Mouse (Mus musculus) CD4-positive helper T cell, adult 2 months (primary cell): ENCODE data around the gene Dcst1.
A peak's percentile ranks its signal among the peaks of the same experiment; 100 is the strongest.

ENCODE experiments used
- DNase-seq: peaks from one replicate; pipeline ENCODE4 v3.0.0-alpha.2; 2012; ENCODE audit warnings: low read depth, missing footprints, low spot score

The Dcst1 gene

DNA sequence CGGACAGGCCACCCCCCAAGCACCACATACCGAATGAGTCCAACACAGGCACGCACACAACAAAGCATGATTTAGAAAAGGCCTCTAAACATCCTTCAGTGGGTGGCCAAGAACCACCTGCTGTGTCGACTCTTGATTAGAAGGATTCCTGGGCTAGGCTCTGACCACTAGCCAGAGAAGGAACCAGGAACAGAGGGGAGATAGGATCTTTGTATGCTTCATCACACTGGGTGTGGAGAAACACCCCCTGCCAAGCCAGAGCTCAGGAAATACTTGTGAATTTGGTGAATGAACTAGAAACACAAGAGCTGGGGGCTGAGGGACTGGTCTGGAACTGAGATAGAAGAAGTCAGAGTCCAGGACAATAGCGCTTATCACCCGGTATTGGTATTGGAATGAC lies 28.5 kb downstream of the Dcst1 start:
- no peak for DNase-seq

DNA sequence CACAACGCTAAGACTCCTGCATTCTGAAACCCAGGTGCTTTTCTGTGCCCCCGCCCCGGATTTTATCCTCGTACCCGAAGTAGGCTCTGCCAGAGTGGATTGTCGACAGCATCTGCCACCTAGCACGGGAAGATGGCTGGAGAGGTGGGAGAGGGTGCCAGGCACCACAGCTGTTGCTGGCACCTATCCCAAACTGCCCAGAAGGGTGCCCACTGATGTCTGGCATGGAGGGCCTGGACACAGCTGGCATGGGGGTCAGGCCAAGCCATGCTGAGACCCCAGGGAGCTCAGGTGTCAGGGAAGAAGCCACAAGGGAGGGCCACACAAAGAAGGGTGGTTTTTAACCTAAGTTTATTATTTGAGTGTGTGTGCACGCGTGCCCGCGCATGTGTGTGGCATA lies 32.0 kb downstream of the Dcst1 start:
- DNase-seq, result no peak

DNA sequence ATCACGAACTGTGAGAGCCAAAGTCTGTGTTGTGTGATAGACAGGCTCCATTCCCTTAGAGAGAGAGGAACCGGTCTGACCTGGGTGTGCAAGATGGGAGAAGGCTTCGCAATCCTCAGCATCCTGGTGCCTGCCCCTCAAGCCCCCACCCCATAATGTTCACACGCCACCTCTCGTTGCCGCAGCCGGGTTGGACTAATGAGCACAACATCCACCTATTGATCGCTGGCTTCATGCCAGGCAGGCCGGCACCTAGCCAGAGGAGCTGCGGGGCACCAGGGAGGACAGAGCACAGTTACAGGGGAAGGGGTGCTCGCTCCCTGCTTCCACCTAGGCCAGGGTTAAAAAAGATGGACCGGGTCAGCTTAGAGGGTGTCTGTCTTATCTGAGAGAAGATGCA lies 32.6 kb downstream of the Dcst1 start:
- no peak for DNase-seq

DNA sequence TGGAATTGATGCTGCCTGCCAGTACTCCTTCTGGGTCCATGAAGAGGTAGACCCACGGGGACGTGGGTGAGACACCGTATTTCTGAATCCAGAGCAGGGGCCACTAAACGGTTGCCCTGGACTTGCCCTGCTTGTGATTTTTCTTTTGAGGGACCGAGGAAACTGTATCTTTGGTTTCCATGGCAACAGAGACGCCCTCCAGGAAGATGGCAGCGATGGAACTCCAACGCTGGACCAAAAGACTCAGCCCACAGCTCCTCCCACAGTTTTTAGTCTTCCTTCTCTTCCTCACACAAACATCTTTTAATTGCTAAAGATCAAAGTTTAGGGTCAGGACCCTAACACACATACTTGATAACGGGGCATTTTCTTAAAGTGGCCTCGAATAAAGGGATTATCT lies 33.0 kb downstream of the Dcst1 start:
- DNase-seq, result no peak

DNA sequence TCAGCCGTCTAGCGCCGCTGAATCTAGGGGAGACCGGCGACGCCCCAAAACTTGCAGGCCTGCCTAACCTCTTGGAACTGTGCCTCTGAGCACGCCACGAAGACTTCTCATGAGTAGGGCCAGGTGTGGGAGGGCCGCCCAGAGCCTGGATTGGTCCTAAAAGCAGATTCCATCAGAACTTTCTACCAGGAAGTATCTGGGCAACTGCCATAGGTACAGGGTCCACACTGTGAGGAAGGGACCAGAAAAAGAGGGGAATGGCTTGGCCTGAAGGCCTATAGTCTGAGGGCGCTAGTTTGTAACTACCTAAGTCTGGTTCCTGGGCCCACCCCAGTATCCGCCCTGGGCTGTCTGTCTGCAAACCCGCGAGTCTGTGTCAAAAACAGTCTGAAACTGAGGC lies 33.5 kb downstream of the Dcst1 start:
- DNase-seq, result no peak

DNA sequence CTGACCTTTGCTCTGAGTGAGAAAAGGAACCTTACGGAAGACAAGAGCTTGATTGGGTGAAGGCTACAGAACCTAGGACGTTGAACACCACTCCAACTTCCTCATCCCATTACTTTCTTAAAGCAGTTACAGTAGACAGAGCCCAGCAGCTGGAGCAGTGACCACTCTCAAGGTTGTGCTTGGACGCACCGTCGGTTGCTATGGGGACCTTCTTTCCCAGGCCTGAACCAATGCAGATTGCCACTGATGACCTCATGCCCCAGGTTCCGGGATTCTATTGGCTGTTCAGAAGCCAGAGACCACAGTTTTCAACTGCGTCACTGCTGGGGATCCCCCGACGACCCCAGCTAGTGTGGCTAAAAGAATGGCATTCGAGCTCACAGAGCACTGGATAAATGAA lies 34.1 kb downstream of the Dcst1 start:
- DNase-seq, result no peak

DNA sequence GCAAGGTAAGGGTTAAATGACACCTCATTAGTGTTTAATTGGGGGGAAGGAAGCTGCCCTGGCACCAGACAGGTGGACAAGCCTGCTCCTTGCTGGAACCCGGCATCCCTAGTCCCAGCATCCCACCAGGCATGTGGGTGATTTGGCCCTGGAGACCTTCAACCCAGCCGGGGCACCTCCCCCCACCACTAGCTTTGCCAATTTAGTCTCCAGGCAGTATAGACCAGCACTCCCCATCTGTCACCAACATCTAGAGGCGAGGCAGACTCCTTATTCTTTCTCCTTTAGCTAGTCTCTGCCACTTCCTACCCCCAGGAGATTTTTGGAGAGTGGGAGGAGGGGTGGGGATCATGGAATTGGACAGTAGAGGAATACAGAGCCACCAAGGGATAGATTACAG lies 34.7 kb downstream of the Dcst1 start:
- no peak for DNase-seq

DNA sequence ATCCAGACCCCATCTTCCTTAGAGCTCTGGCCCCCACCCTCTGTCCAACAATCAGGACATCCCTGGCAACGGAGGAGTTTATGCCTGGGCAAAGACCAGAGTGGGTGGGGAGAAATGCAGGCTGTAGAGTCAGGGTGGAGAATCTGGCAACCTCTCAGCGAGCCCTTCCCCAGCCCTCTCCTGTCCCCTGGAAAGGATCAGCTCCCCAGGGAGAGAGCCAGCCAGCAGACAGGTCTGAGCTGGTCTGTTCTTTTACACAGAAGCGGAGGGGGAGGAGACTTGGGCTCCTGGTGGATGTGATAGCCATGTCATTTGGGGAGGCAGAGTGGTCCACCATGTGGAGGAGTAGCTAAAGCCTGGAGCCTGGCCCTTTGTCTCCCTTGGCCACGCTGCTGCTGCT lies 36.4 kb downstream of the Dcst1 start:
- DNase-seq, result no peak

DNA sequence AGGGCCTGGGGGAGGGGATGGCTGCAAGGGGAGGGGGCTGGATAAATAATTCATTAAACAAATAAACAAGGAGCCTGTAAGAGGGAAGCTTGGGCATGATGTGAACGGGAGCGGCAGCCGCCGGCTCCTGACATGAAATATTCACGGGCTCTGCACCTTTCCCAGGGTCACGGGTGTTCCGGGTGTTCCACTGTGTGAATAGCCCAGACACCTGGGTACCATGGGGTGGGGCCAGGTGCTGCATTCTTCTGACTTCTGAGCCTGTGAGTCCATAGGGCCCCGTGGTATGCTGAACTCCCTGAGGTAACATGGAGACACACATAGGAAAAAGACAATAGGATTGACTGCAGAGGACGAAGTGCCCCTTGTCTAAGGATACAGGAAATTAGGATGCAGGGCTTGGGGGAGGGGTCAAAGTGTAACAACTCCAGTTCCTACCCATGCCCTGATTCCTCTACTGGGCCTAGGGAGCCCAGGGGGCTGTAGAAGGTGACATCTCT lies 37.6 kb downstream of the Dcst1 start:
- DNase-seq, result no peak

DNA sequence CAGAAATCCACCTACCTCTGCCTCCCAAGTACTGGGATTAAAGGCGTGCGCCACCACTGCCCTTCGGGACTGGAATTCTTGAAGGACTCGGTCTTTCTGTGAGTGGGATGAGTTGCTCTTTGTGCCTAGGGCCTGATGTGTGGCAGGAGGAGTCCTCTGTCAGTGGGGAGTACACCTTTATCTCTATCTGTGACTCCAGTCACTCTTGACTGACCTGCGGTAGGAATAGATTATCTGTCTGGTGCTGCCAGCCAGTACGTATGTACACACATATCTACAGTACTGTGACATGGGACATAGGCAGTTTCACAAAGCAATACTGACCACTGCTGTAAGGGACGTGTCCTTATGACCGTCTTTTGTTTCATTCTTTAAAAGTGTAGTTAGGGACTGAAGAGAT lies 39.2 kb downstream of the Dcst1 start:
- DNase-seq, result no peak

DNA sequence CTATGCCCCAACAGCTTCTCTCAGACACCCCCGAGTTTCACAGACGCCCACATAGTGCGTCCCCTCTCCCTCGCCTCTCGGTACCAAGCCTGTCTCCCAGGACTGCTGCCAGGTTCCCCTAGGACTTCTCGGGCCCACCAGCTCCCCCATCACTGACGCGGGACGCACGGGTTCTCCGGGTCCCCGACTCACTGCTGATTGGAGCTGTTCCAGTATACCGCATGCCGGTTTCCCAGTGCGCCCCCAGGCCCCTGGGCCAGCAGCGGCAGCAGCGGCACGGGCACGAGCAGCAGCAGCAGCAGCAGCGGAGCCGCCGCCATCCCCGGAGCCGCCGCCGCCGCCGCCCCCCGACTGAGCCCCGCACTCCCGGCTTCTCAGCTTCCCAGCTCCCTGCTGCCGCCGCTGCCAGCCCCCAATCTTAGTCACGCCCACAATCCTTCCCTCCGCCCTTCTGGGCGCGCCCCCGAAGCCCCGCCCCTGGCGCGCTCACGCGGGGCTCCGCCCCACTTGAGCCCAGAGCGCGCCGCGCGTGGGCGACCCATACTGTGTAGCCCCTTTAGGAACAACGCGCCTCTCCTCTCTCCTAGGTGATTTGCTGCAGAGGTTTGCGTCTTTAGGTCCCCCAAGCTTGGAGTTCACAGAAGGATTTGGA lies 42.4 kb downstream of the Dcst1 start, which contains the start of gene Efna3:
Efna3 (minus strand) TSS at position 452 of the 652 bp plus-strand sequence.
- DNase-seq, result peak; percentile 66

DNA sequence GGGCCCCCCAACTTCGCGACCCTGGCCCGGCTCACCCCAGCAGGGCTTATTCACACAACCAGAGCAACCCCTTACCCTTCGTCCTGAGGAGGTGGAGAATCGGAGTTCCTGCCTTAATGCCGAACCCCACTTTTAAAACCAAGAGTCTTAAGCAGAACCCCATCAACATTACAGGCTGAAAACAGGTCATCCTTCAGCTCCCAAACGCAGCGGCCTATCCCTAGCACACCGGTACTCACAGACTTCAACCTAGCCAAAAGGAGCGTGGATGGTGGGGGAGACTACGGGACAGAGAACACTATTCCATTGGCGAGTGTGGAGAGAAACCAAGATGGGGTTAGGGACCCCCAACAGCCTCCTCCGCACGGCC lies 42.9 kb downstream of the Dcst1 start:
- DNase-seq, result no peak

DNA sequence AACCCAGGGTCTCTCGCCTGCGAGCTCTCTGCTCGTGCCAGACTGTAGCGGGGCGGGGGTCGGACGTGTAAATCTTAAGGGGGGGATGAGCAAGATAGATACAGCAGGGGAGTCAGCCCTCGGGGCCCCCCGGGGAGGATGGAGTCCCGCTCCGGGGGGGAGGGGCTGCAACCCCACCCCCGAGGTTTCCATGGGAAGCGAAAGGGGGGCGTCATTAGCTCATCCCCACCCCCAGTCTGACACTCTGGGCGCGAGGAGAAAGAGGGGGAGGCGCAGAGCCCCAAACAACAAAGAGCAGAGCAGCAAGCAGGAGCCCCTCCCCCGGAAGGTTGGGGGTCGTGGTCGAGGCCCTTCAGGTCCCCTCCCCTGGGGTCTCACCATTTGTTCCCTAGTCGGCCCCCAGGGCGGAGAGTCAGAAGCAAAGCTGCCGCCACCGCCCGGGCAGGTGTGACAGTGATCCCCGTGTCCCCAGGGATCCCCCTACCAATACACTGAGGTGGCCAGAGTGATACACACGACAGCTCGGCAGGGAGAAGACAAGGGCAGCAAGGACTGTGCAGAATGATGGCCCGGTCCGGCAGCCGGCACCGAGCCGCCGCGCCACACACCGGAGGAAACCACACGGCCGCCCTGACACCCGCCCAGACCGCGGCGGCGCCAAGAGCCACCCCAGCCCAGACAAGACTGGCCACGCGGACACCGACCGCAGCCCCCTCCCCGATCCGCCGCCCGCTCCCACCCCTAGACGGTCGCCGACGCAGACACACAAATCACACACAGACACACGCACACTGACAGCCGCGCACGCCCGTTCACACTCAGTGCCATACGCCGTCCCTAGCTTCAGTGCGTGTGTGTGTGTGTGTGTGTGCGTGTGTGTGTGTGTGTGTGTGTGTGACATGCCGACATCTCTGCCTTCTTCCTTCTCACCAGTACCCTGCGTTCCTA lies 43.6 kb downstream of the Dcst1 start:
- peak; percentile 65 for DNase-seq

DNA sequence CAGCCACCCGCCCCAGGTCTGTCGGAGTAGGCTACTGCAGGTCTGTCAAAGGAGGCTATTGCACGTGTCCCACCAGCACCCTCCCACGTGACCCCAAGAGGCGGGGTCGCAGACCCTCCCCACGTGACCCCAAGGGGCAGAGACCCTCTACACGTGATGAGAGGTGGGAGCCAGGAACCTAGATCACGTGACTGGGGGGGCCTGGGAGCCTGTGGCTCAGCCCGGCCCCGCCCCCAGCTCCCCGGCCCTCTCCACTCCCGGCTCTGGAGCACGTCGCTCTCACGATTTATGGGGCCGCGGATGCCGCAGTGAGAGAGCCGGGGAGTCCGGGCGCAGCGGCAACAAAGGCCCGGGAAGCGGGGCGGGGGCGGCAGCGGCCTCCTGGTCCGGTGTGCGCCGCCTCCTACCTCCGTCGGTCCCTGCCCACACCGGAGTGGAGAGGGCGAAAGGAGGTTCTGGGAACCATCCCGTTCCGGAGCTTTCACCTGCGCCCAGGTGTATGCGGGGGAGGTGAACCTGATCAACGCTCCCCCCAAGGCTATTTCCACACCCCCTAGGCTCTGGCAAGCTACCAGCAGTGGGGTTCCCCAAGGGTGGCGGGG lies 44.4 kb downstream of the Dcst1 start:
- DNase-seq, result peak; percentile 53

DNA sequence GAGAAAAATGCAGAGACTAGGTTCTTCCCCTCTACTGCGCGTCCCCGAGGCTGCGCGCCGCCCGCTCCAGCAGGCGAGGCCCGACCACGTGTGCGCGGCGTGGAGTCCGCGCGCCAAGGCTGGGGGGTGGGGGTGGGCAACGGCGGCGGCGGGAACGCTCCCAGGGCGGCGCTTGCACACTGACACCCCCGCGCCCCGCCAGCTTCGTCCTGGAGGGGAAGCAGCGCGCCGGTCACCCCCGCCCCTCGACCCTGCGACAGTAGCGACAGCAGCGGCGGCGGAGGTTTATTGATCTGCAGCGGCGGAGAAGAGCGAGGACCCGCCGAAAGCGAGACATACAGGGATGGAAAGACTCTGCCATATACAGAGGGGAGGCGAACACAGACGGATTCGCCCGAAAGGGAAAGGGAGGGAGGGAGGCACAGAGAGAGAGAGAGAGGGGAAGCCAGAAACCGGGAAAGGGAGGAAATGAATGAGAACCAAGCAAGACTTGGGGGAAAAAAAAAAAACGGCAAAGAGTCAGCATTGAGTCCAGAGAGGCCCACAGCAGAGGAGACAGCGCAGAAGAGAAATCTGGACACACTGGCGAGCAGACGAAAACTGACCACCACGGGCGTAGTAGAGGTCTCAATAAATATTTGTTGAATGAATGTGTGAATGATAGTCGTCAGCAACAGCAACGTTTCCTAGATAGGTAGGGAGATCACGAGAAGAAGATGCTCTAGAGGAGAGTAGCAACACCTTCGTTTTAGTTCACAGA lies 45.3 kb downstream of the Dcst1 start:
- DNase-seq, result peak; percentile 49

DNA sequence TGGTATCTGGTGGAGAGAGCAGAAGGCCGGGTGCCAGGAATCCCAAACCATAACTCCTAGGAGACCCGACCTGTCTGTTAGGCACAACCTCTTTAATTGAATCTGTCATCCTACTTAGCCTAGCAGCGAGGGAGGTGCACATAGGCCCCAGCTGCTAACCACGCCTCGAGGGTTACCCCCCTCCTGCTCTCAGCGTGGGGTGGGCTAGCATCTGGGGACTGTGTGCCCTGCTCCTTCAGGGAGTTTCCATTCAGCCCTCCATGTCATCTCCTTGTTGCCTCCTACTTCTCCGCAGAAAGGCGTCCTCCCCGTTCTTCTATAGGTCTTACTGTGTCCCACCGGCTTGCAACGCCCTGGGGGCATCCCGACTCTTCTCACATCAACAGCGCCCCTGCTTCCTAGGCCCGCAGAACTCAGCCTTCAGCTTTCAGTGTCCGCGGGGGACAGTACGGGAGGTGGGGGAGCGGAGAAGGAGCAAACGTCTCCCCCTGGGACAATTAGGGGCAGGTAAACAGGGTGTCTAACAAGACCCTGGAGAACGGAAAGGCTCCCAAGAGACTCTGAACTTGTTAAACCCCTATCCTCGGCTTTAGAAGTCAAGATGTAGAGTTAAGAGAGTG lies 46.0 kb downstream of the Dcst1 start:
- no peak for DNase-seq

DNA sequence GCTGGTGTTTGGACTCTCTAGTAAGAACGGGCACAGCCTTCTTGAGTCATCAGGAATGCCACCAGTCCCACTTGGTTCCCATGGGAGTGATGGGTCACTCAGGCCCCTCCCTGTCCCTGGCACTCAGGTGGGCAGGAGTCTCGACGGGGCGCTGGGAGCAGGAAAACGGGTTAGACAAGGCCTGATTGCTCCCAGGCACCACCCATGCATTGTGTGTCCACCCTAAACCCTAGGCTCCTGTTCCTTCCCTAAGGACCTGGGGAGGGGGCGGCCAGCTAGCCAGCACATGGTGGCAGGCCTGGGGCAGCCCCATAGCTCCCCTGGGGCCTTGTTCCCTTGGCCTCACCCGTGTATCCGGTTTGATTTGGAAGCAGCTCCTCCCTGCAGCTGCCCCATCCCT lies 46.7 kb downstream of the Dcst1 start:
- no peak for DNase-seq

DNA sequence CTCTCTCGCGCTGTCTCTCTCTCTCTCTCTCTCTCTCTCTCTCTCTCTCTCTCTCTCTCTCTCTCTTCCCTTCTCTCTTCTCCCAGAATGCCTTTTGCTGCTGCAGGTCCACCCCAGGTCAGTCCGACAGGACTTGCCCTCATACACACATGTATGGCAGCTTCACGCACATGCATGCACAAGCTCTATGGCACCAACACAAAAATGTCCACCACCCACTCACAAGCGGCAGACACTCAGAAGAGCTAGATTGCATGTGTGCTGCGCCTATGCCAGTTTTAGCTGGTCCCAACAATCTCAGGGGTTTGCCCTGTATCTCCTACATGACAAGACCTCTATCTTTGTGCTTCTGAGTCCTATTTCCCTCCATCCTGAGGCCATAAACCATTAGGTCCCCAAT lies 47.8 kb downstream of the Dcst1 start:
- DNase-seq, result no peak

DNA sequence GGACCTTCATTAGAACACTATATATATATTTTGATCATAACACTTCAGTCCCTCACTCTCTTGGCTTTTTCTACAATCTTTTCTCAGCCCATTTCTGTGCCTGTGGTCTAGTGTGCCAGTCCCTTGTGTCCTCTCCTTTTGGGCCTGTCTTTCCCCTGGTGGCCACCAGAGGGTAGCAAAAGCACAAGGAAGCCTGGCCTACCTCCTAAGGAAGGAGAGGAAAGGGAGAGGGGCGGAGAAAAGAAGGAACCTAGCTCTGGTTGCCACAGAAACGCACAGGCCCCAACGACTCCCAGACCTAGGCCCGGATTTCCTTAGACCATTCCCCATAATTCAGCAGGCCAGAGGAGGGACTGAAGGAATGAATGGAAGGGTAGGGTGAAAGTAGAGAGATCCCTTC lies 48.2 kb downstream of the Dcst1 start:
- peak; percentile 76 for DNase-seq

DNA sequence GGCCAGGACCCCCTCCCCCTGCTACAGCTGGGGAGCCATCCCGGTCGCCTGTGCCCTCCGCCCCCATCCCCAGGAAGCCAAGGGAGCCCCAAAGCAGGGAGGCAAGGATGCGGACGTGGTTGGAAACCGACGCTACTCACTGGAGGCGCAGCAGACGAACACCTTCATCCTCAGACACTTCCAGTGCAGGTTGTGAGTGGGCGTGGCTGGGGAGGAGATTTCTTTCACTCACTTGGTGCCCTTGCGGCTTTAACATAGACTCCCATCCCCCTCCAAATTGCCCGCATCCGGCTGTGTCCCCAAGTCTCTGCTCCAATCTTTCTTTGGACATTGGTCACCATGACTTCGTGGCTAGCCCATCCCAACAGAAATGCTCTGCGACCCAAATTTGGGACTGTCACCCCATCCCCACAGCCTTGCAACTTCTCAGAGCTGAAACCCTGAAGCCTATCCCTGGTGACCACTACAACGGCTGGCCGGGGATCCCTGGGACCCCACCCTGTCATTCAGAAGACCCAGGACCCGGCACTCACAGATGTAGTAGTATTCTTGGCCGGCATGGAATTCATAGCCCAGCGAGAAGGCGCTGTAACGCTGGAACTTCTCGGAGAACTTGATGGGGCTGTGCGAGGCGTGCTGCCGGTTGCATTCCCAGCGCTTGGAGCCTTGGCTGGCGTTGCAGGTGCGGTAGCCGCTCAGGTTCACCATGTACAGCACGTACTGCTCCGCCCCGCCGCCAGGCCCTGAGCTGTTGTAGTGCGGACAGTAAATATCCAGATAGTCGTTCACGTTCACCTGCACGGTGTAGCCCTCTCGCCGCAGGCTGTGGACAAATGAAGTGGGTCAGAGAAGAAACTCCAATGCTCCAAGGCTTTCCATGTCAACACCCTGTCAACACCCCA lies 48.9 kb downstream of the Dcst1 start:
- DNase-seq, result peak; percentile 57
